Mouse (Mus musculus) neural tube, embryonic 14.5 days (tissue): ENCODE measurements around the gene Rnaseh2a. TPM values are rescaled to one million over a fixed set of nuclear protein-coding genes. Genes with fewer than 3 reads are reported as not detected.
A peak's percentile ranks its signal among the peaks of the same experiment; 100 is the strongest.

Source experiments
- ATAC-seq: fragments of 200-750 bp; cut with Nextera tagmentation; 2 replicates; pipeline ENCODE4 v1.8.0; 2017; ENCODE audit warnings: low read depth, mild to moderate bottlenecking, moderate TSS enrichment, moderate library complexity
- H3K27ac ChIP-seq: fragments of 300-500 bp; sonication (generic); 2 replicates; pipeline ENCODE4 v1.5.1; 2014; ENCODE audit warnings: low read depth, mild to moderate bottlenecking, control low read depth, low read length, moderate library complexity, mixed read lengths
- H3K27me3 ChIP-seq: fragments of 300-500 bp; sonication (generic); 2 replicates; pipeline ENCODE4 v1.6.1; 2014; ENCODE audit warnings: low read length; ENCODE audit not compliant: control insufficient read depth, insufficient read depth
- H3K36me3 ChIP-seq: fragments of 300-500 bp; sonication (generic); 2 replicates; pipeline ENCODE4 v1.6.1; 2014; ENCODE audit warnings: low read length, mixed read lengths; ENCODE audit not compliant: control insufficient read depth, insufficient read depth
- H3K4me1 ChIP-seq: fragments of 300-500 bp; sonication (generic); 2 replicates; pipeline ENCODE4 v1.6.1; 2014; ENCODE audit warnings: low read length; ENCODE audit not compliant: control insufficient read depth, insufficient read depth
- H3K4me2 ChIP-seq: fragments of 300-500 bp; sonication (generic); 2 replicates; pipeline ENCODE4 v1.6.1; 2014; ENCODE audit warnings: mild to moderate bottlenecking, low read depth, low read length, control low read depth
- H3K4me3 ChIP-seq: fragments of 300-500 bp; sonication (generic); 2 replicates; pipeline ENCODE4 v1.5.1; 2014; ENCODE audit warnings: low read depth, low read length, control low read depth, mixed read lengths
- H3K9ac ChIP-seq: fragments of 300-500 bp; sonication (generic); replicated peaks from 2 replicates; pipeline ENCODE4 v1.6.1; 2014; ENCODE audit warnings: low read depth, mild to moderate bottlenecking, control low read depth, low read length, mixed read lengths
- H3K9me3 ChIP-seq: fragments of 300-500 bp; sonication (generic); 2 replicates; pipeline ENCODE4 v1.6.1; 2016; ENCODE audit warnings: low read length; ENCODE audit not compliant: control insufficient read depth
- WGBS: fragments of 180-500 bp; shearing (Covaris S2); extraction: QIAGEN DNeasy Blood & Tissue Kit; methylation state at CpG from one replicate; pipeline ENCODE4 v1.1.7; 2014; 5-methylcytosine and 5-hydroxymethylcytosine counted together
- polyA plus RNA-seq: library from polyadenylated mRNA; unstranded; fragments of >200 nt; fragmentation: Nextera tagmentation; extraction: Ambion mirVana; gene quantifications from 2 replicates; pipeline ENCODE4 v1.2.1, GENCODE M21; 2014

Rnaseh2a gene
- polyA plus RNA-seq, 1 experiment from 2014 or later: 48.0 TPM

DNA sequence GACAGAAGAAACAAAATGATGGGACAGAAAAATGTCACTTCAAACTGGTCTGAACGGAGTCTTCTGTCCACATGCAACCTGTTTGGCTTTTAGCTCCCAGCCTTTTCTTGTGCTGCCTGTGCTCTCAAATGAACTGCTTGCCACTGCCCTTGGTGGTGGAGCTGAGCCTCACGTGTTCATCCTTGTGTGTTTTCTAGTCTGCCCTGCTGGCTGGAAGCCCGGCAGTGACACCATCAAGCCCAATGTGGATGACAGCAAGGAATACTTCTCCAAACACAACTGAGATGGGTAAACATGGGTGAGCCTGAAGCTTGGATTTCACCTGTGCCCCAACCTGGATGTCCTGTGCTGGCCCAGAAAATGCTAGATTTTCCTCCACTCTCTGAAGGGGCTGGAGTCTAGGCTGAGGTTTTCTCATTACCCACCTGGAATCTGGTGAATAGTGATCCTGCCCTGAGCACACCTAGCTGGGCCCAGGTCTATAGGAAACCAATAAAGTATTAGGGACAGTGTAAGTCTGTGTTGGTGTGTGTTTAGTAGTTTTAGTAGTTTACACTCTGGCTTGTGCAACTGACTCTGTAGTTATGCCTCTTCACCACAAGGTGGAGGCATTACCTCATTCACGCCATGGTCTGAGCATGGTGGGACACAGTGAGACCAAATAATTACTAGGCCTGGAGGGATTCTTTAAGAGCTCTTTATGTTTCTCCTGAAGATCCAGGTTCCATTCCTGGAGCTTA is 4.4 kb upstream of the Rnaseh2a start:
- Histone ChIP-seq H3K4me3 (no peak overlapping the region), H3K4me2 (no peak overlapping the region), H3K27ac (no peak overlapping the region), H3K9ac (no peak overlapping the region), H3K4me1 (peaks cover 38% of the 10 kb centered on the region), H3K9me3 (no peaks in the 10 kb centered on the region), H3K36me3 (peaks cover 24% of the 10 kb centered on the region), H3K27me3 (0 out of 2 replicates have a peak, but pooled peaks cover 4% of the 10 kb centered on the region)
- no peak for ATAC-seq
- WGBS: 64% methylated on average over 4 of the region's 4 CpGs

DNA sequence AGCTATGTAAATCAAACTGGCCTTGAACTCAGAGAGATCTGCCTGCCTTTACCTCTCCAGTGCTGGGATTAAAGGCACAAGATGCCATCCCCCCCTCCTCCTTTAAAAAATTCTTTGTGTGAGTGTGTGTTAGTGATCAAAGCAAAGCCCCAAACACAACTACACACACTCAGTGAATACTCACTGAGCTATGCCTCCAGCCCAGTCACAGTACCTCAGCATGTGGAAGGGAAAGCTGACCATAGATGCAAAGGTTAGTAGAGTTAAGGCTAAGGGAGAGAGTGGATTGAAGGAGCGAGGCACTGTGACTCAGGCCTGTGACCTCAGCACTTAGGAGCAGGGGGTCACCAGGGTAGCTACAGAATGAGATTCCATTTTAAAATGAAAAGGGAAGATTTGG is 3.5 kb upstream of the Rnaseh2a start:
- no peak overlapping the region for H3K27ac ChIP-seq
- H3K9me3 ChIP-seq: no peaks in the 10 kb centered on the region
- no peak overlapping the region for H3K4me3 ChIP-seq
- 0 out of 2 replicates have a peak, but pooled peaks cover 4% of the 10 kb centered on the region for H3K27me3 ChIP-seq
- H3K36me3 ChIP-seq: peaks cover 24% of the 10 kb centered on the region
- no peak overlapping the region for H3K4me2 ChIP-seq
- no peak for ATAC-seq
- 100% methylated on average over 1 of the region's 1 CpGs for WGBS
- no peak overlapping the region for H3K9ac ChIP-seq
- peaks cover 39% of the 10 kb centered on the region for H3K4me1 ChIP-seq

DNA sequence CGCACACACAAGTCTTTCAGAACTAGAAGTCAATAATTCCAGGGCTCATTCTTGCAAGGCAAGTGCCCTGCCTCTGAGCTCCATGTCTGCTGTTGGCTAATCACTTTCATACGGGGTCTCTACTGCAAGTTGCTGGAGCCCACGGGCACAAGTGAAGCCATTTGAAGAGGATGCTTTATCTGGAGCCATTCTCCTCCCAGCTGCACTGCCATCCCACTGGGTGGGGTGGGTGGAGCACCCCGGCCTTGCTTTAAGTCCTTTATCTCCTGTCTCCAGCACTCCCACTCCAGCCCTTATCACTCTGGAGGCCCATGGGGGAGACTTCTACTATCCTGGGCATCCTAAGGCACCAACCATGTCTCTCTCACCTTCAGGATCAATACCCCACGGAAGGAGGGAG is 1.3 kb upstream of the Rnaseh2a start:
- Histone ChIP-seq H3K9me3 (no peaks in the 10 kb centered on the region), H3K9ac (peak overlapping the region; percentile 8; the same call in 1 of the 2 replicates), H3K27ac (no peak overlapping the region), H3K4me1 (peaks cover 20% of the 10 kb centered on the region), H3K36me3 (peaks cover 24% of the 10 kb centered on the region), H3K27me3 (no peaks in the 10 kb centered on the region), H3K4me2 (peak overlapping the region; percentile 90), H3K4me3 (peak overlapping the region; percentile 80)
- WGBS: 72% methylated on average over 5 of the region's 5 CpGs
- no peak for ATAC-seq

DNA sequence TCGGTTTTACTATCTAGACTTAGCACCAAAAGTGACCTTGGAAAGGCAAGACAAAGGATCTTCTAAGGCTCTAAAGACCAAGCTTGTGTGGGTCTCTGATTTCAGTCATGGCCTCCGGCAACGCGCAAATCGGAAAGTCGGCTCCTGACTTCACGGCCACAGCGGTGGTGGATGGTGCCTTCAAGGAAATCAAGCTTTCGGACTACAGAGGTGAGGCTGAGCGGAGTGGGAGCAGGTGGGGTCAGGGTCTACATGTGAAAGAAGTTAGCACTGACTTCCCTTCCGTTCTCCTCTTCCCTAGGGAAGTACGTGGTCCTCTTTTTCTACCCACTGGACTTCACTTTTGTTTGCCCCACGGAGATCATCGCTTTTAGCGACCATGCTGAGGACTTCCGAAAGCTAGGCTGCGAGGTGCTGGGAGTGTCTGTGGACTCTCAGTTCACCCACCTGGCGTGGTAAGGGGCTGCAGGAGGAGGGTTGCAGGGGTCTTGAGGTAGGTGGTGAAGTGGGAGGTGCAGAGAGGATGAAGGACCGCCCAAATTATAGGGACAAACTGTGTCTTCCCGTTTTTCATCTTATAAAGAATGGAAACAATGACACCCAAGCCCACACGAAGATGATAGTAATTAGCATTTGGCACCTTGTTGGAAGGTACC is 696 bp upstream of the Rnaseh2a start:
- 9% methylated on average over 21 of the region's 21 CpGs for WGBS
- H3K4me2 ChIP-seq: peak overlapping the region; percentile 90
- ATAC-seq: no peak
- H3K4me3 ChIP-seq: peak overlapping the region; percentile 80
- peak overlapping the region; percentile 74 for H3K27ac ChIP-seq
- no peaks in the 10 kb centered on the region for H3K9me3 ChIP-seq
- H3K9ac ChIP-seq: peak overlapping the region; percentile 94
- no peaks in the 10 kb centered on the region for H3K27me3 ChIP-seq
- H3K36me3 ChIP-seq: peaks cover 24% of the 10 kb centered on the region
- H3K4me1 ChIP-seq: peaks cover 19% of the 10 kb centered on the region

DNA sequence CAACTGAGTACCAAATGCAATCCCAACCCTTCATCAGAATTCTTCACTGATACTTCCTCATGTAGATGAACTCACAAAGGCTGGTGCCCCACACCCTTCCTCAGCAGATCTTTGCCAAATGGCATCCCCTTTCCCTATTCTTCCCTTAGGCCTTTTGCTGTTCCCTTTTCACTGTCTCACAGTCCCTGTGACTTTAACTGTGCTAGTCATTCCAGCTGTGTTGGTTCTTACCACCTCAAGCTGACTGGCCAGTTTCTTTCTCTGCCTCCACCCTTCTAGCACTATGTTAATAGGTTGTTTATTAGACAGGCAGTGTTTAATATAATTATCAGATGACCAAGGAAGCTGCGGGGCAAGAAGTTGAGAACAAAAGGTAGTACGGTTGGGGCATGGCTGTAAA is 917 bp downstream of the Rnaseh2a start:
- WGBS: 11% methylated on average over 2 of the region's 2 CpGs
- H3K9ac ChIP-seq: peak overlapping the region; percentile 94
- peak overlapping the region; percentile 74; the same call in 1 of the 2 replicates for H3K27ac ChIP-seq
- H3K27me3 ChIP-seq: no peaks in the 10 kb centered on the region
- no peak for ATAC-seq
- H3K36me3 ChIP-seq: peaks cover 24% of the 10 kb centered on the region
- peak overlapping the region; percentile 80 for H3K4me3 ChIP-seq
- H3K9me3 ChIP-seq: no peaks in the 10 kb centered on the region
- peak overlapping the region; percentile 90 for H3K4me2 ChIP-seq
- H3K4me1 ChIP-seq: peaks cover 21% of the 10 kb centered on the region

DNA sequence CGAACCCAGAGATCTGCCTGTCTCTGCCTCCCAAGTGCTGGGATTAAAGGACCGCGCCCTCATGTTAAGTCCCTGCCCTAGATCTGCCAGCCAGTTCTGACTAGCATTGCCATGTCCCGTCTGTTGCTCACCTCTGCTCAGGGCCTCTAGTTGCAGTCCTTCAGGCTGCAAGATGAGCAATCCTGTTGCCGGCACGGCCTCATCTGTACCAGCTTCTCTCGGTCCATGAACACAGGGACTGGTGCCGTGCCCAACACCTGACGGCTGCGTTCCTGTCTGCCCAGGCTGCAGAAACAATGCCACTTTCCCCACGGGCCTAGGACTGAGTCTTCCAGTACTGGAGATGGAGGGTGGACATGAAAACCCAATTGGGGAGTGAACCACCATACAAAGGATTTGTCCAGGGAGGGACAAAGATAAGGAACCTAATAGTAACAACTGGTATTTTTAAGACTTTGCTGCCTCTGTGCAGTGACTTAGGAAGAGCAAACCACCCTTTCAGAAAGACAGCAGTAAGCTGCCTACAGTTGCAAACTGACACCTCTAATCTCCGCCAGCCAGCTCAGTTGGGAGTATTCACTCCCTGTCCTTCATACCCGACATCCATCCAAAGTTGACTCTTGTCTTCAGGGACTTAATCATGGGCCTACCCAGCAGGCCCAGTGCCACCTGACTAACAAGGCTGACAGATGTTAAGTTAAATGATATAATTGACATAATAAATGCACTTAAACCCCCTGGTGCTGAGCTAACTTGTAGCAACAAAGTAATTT is 1.8 kb downstream of the Rnaseh2a start:
- H3K9me3 ChIP-seq: no peaks in the 10 kb centered on the region
- H3K4me2 ChIP-seq: no peak overlapping the region
- H3K27ac ChIP-seq: no peak overlapping the region
- 90% methylated on average over 13 of the region's 13 CpGs for WGBS
- peaks cover 14% of the 10 kb centered on the region for H3K36me3 ChIP-seq
- H3K27me3 ChIP-seq: no peaks in the 10 kb centered on the region
- no peak for ATAC-seq
- H3K4me3 ChIP-seq: no peak overlapping the region
- H3K9ac ChIP-seq: no peak overlapping the region
- H3K4me1 ChIP-seq: peaks cover 21% of the 10 kb centered on the region

DNA sequence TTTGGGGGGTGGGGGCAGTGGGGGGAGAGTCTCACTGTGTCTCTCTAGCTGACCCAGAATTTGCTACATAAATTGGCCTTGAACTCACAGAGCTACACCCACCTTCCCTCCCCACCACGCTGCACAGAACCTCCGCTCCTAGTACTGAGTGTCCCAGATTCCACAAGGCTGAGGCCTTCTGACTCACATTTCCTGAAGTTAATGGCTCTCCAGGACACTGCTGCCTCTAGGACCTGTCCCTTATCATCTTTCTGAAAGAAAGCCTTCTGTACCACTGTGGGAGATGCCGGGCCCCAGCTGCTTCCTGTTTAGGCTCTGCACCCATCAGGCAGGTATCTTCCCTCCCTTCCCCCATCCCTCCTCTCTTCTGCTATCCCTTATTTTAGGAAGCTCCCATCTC is 3.0 kb downstream of the Rnaseh2a start:
- Histone ChIP-seq H3K9ac (no peak overlapping the region), H3K4me2 (peak overlapping the region; percentile 65; the same call in 1 of the 2 replicates), H3K27me3 (no peaks in the 10 kb centered on the region), H3K9me3 (no peaks in the 10 kb centered on the region), H3K4me1 (peaks cover 21% of the 10 kb centered on the region), H3K27ac (no peak overlapping the region), H3K4me3 (no peak overlapping the region), H3K36me3 (peaks cover 3% of the 10 kb centered on the region)
- 57% methylated on average over 3 of the region's 3 CpGs for WGBS
- peak; percentile 0; the same call in 1 of the 2 replicates for ATAC-seq

DNA sequence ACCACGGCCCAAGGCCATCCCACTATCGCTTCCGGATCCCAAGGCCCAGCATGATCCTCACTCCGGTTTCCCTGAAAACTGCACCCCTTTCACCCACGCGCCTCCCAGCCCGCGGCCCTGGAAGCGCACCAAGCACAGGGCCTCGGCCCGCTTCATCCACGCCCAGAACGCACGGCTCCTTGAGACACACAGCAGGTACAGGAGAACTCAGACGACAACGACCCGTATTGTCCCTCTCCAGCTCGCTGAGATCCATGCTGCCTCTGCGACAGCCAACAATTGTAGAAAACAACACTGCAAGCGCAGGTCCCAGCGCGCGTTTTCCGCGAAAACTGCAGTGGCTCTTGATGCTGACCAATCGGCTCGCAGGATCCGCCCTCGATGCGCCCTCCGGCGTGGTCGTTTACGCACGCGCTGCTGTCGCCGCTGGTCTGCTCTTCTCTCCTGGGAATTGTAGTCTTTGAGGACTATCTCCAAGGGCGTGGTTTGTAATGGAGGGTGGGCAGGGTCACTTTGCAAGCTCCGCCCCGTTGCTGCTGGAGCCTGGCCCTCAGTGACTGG is 3.8 kb downstream of the Rnaseh2a start:
- no peaks in the 10 kb centered on the region; the same call in 1 of the 2 replicates for H3K36me3 ChIP-seq
- peaks cover 16% of the 10 kb centered on the region for H3K4me1 ChIP-seq
- no peaks in the 10 kb centered on the region for H3K27me3 ChIP-seq
- H3K4me2 ChIP-seq: peak overlapping the region; percentile 65
- H3K9ac ChIP-seq: peak overlapping the region; percentile 55
- WGBS: 0% methylated on average over 40 of the region's 41 CpGs
- H3K9me3 ChIP-seq: no peaks in the 10 kb centered on the region
- H3K27ac ChIP-seq: peak overlapping the region; percentile 3; the same call in 1 of the 2 replicates
- peak overlapping the region; percentile 48 for H3K4me3 ChIP-seq
- peak; percentile 76 for ATAC-seq
